Mouse (Mus musculus): ENCODE data around the gene Ankrd22. TPM values are rescaled to one million over a fixed set of nuclear protein-coding genes. Genes with fewer than 3 reads are reported as not detected.
"Not testable (repeated sequence)": the region's sequence is repeated elsewhere in the genome, so short reads cannot be mapped to it uniquely, and the experiment has no call there.

Ankrd22 gene
- 0.32 TPM in 1 of 2 replicates, not detected in the other for total RNA-seq (2017)

- ATAC-seq (replicated peaks; ENCODE audit: low read depth, poor library complexity, severe bottlenecking), result peak; percentile 37; the same call in 1 of the 2 replicates
These were observed at the start of gene Ankrd22 for GRCm38 (mm10) chr19:34165891-34166290. TSS of gene Ankrd22 (minus strand) at chr19:34166053.

GRCm38 (mm10) chr19:34214136-34214535 lies 48.3 kb upstream of the Ankrd22 start:
- ATAC-seq (replicated peaks; ENCODE audit: low read depth, poor library complexity, severe bottlenecking), result no peak

- ATAC-seq (replicated peaks; ENCODE audit: low read depth, poor library complexity, severe bottlenecking), result no peak
These were observed 47.4 kb upstream of the Ankrd22 start for GRCm38 (mm10) chr19:34213251-34213645.

- no peak for ATAC-seq (replicated peaks; ENCODE audit: low read depth, poor library complexity, severe bottlenecking)
These were observed 46.8 kb upstream of the Ankrd22 start for GRCm38 (mm10) chr19:34212489-34213250.

GRCm38 (mm10) chr19:34210841-34211240 lies 45.0 kb upstream of the Ankrd22 start:
- no peak for ATAC-seq (replicated peaks; ENCODE audit: low read depth, poor library complexity, severe bottlenecking)

- no peak for ATAC-seq (replicated peaks; ENCODE audit: low read depth, poor library complexity, severe bottlenecking)
These were observed 44.2 kb upstream of the Ankrd22 start for GRCm38 (mm10) chr19:34209930-34210581.

GRCm38 (mm10) chr19:34209031-34209430 lies 43.2 kb upstream of the Ankrd22 start:
- no peak for ATAC-seq (replicated peaks; ENCODE audit: low read depth, poor library complexity, severe bottlenecking)

- ATAC-seq (replicated peaks; ENCODE audit: low read depth, poor library complexity, severe bottlenecking), result no peak
These were observed 41.0 kb upstream of the Ankrd22 start for GRCm38 (mm10) chr19:34206760-34207440.

GRCm38 (mm10) chr19:34206128-34206527 lies 40.3 kb upstream of the Ankrd22 start:
- ATAC-seq (replicated peaks; ENCODE audit: low read depth, poor library complexity, severe bottlenecking), result not testable (repeated sequence)

GRCm38 (mm10) chr19:34202668-34203067 lies 36.8 kb upstream of the Ankrd22 start:
- no peak for ATAC-seq (replicated peaks; ENCODE audit: low read depth, poor library complexity, severe bottlenecking)

- 0 out of 2 replicates have a peak, but pooled peaks have one; percentile 32 for ATAC-seq (replicated peaks; ENCODE audit: low read depth, poor library complexity, severe bottlenecking)
These were observed 33.6 kb upstream of the Ankrd22 start for GRCm38 (mm10) chr19:34199488-34199887.

- no peak for ATAC-seq (replicated peaks; ENCODE audit: low read depth, poor library complexity, severe bottlenecking)
These were observed 33.0 kb upstream of the Ankrd22 start for GRCm38 (mm10) chr19:34198901-34199300.

- ATAC-seq (replicated peaks; ENCODE audit: low read depth, poor library complexity, severe bottlenecking), result no peak
These were observed 32.2 kb upstream of the Ankrd22 start for GRCm38 (mm10) chr19:34198066-34198465.

GRCm38 (mm10) chr19:34195031-34195430 lies 29.2 kb upstream of the Ankrd22 start:
- ATAC-seq (replicated peaks; ENCODE audit: low read depth, poor library complexity, severe bottlenecking), result no peak

GRCm38 (mm10) chr19:34194132-34194745 lies 28.4 kb upstream of the Ankrd22 start:
- ATAC-seq (replicated peaks; ENCODE audit: low read depth, poor library complexity, severe bottlenecking), result peak; percentile 24; the same call in 1 of the 2 replicates

- no peak for ATAC-seq (replicated peaks; ENCODE audit: low read depth, poor library complexity, severe bottlenecking)
These were observed 27.8 kb upstream of the Ankrd22 start for GRCm38 (mm10) chr19:34193683-34194082.

- ATAC-seq (replicated peaks; ENCODE audit: low read depth, poor library complexity, severe bottlenecking), result peak; percentile 37; the same call in 1 of the 2 replicates
These were observed 27.3 kb upstream of the Ankrd22 start for GRCm38 (mm10) chr19:34193149-34193548.

- ATAC-seq (replicated peaks; ENCODE audit: low read depth, poor library complexity, severe bottlenecking), result peak; percentile 84
These were observed 26.4 kb upstream of the Ankrd22 start, which contains the start of gene Stambpl1 for GRCm38 (mm10) chr19:34192008-34192963. TSS of gene Stambpl1 (plus strand) at chr19:34192229.

GRCm38 (mm10) chr19:34191645-34192007 lies 25.8 kb upstream of the Ankrd22 start:
- ATAC-seq (replicated peaks; ENCODE audit: low read depth, poor library complexity, severe bottlenecking), result 0 out of 2 replicates have a peak, but pooled peaks have one; percentile 1

All from common myeloid progenitor, adult 5-6 weeks (primary cell).